Mouse (Mus musculus): ENCODE data around the gene Optn. TPM values are rescaled to one million over a fixed set of nuclear protein-coding genes. Genes with fewer than 3 reads are reported as not detected.

Optn gene
- polyA plus RNA-seq, 1 experiment from 2014 or later = 6.9 TPM

DNA sequence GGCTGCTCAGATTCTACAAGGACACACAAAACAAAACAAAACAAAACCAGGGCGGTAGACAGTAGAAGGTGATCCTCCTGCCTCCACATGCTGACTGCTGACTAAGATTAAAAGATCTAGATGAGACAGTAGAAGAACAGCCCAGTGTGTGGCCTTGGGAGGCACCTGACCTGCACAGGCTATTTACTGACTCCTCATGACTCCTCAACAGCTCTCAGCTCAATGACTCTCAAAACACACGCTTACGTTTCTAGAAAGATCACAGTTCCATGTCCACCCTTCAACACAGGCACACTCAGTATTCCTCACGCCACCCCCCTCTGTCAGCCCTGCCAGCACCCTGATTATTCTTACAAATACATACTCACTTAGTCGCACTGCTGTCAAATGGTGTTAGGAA lies 5.4 kb downstream of the Optn start:
- Histone ChIP-seq H3K27ac (no peak overlapping the region), H3K4me1 (peaks cover 5% of the 10 kb centered on the region; the same call in 1 of the 2 replicates), H3K4me3 (no peak overlapping the region), H3K4me2 (no peak overlapping the region), H3K36me3 (no peaks in the 10 kb centered on the region), H3K27me3 (no peaks in the 10 kb centered on the region), H3K9me3 (no peaks in the 10 kb centered on the region), H3K9ac (no peak overlapping the region)
- ATAC-seq (ENCODE audit: insufficient number of reproducible peaks, low FRiP score, low TSS enrichment, low read depth) = no peak
- 83% methylated on average over 5 of the region's 5 CpGs for WGBS

DNA sequence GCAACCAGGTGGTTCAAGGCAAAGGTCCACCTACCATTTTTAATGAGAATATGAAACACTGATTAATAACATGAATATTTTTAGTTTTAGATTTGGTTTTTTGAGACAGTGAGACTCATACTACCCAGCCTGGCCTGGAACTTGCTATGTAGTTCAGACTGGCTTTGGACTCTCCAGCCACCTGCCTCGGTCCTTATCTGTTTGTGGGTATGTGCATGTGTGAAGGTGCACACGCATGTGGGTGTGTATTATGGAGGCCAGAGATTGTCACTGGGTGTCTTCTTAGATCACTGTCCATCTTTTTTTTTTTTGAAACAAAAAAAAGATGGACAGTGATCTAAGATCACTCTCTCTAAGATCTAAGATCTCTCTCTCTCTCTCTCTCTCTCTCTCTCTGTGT lies 13.3 kb downstream of the Optn start:
- no peak for ATAC-seq (ENCODE audit: insufficient number of reproducible peaks, low FRiP score, low TSS enrichment, low read depth)
- 83% methylated on average over 2 of the region's 2 CpGs for WGBS
- Histone ChIP-seq H3K4me3 (no peak overlapping the region), H3K9ac (no peak overlapping the region), H3K36me3 (no peaks in the 10 kb centered on the region), H3K4me2 (no peak overlapping the region), H3K27me3 (no peaks in the 10 kb centered on the region), H3K27ac (no peak overlapping the region), H3K4me1 (peaks cover 2% of the 10 kb centered on the region; the same call in 1 of the 2 replicates), H3K9me3 (no peaks in the 10 kb centered on the region)

DNA sequence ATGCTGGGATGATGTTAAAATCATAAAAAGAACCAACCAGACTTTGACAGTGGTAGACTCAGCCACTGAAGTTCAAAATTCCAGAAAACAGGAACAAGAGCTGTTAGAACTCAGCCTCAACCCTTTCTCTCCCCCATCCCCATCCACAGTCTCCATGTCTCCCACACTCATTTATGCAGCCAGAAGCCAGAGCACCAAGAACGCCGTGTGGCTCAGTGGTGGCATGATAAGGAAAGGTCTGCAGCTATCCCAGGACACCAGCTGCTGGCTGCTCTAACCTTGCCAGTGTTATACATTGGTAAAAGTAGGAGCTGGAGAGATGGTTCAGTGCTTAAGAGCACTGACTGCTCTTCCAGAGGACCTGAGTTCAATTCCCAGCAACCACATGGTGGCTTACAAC lies 16.8 kb downstream of the Optn start:
- Histone ChIP-seq H3K27ac (no peak overlapping the region), H3K4me3 (no peak overlapping the region), H3K4me2 (no peak overlapping the region), H3K27me3 (no peaks in the 10 kb centered on the region), H3K36me3 (no peaks in the 10 kb centered on the region), H3K4me1 (peaks cover 9% of the 10 kb centered on the region; the same call in 1 of the 2 replicates), H3K9ac (no peak overlapping the region), H3K9me3 (no peaks in the 10 kb centered on the region)
- WGBS = 84% methylated on average over 2 of the region's 2 CpGs
- ATAC-seq (ENCODE audit: insufficient number of reproducible peaks, low FRiP score, low TSS enrichment, low read depth) = no peak

DNA sequence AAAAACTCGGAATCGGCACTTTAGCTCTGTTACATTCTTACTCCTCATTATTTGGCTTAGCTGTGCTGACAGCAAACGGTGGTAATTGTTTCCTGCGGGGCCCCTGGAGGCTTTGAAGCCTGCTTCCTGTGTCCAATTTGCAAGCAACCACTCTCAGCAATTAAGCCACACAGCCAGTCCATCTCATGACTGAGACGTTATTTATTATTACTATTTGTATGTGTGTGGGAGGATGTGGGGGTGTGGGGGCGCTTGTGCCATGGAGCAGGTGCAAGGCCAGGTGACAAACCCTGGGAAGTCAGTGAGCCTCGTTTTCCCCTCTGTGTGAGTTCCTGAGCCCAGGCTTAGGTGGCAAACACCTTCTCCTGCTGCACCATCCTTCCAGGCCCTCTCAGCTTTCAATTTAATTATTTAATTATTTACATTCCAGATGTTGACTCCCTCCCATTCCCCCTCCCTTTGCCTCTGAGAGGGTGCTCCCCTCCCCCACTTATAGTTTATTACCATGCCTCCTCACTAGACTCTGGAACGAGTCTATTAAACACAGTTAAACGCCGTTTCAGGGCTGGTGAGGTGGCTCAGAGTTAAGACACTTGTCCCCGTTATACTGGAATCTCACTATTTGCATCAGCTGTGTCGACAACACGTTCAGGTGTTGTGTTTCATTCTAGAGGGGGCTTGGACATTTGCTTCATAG lies 18.4 kb downstream of the Optn start:
- no peak overlapping the region for H3K27ac ChIP-seq
- WGBS = 6% methylated on average over 13 of the region's 13 CpGs
- no peak overlapping the region for H3K4me2 ChIP-seq
- peaks cover 9% of the 10 kb centered on the region; the same call in 1 of the 2 replicates for H3K4me1 ChIP-seq
- H3K36me3 ChIP-seq = no peaks in the 10 kb centered on the region
- no peak overlapping the region for H3K9ac ChIP-seq
- H3K27me3 ChIP-seq = no peaks in the 10 kb centered on the region
- H3K4me3 ChIP-seq = no peak overlapping the region
- no peak for ATAC-seq (ENCODE audit: insufficient number of reproducible peaks, low FRiP score, low TSS enrichment, low read depth)
- H3K9me3 ChIP-seq = no peaks in the 10 kb centered on the region

DNA sequence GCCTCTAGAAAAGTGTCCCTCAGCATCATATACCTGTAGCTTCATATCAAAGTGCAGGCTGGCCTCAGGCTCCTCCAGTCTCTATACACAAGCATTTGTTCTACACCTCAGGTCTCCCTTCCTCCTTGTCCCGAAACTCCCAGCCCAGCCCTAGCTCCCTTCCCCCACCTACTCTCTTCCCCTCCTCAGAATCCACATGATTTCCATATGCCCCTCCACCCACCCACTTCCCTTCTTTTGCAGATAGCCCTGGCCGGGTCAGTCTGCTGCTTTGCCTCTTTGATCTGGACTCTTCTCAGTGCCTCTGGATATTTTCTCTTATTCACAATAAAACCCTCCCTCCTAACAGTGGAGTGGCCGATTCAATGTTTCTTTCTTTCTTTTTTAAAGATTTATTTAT lies 19.5 kb downstream of the Optn start:
- H3K27me3 ChIP-seq = no peaks in the 10 kb centered on the region
- H3K4me2 ChIP-seq = no peak overlapping the region
- 22% methylated on average over 3 of the region's 3 CpGs for WGBS
- no peaks in the 10 kb centered on the region for H3K36me3 ChIP-seq
- no peaks in the 10 kb centered on the region for H3K9me3 ChIP-seq
- peaks cover 9% of the 10 kb centered on the region; the same call in 1 of the 2 replicates for H3K4me1 ChIP-seq
- no peak overlapping the region for H3K4me3 ChIP-seq
- H3K27ac ChIP-seq = no peak overlapping the region
- no peak overlapping the region for H3K9ac ChIP-seq
- no peak for ATAC-seq (ENCODE audit: insufficient number of reproducible peaks, low FRiP score, low TSS enrichment, low read depth)

DNA sequence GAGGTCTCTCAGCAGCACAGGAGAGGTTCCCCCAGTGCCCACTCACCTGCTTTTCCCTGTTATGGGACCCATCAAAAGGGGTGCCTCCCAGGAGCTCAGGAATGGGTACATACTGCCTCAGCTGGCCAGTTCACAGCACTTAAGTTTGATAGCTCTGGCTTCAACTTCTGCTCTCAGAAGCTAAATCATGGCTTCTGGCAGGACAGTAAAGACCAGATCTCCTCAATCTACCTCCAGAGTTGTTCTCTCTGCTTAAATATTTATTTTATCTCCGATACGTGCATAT lies 20.4 kb downstream of the Optn start:
- H3K36me3 ChIP-seq = no peaks in the 10 kb centered on the region
- H3K4me1 ChIP-seq = peaks cover 9% of the 10 kb centered on the region; the same call in 1 of the 2 replicates
- no peak for ATAC-seq (ENCODE audit: insufficient number of reproducible peaks, low FRiP score, low TSS enrichment, low read depth)
- no peak overlapping the region for H3K9ac ChIP-seq
- no peak overlapping the region for H3K4me3 ChIP-seq
- H3K4me2 ChIP-seq = no peak overlapping the region
- no peak overlapping the region for H3K27ac ChIP-seq
- H3K9me3 ChIP-seq = no peaks in the 10 kb centered on the region
- H3K27me3 ChIP-seq = no peaks in the 10 kb centered on the region
- WGBS = 82% methylated on average over 2 of the region's 2 CpGs

DNA sequence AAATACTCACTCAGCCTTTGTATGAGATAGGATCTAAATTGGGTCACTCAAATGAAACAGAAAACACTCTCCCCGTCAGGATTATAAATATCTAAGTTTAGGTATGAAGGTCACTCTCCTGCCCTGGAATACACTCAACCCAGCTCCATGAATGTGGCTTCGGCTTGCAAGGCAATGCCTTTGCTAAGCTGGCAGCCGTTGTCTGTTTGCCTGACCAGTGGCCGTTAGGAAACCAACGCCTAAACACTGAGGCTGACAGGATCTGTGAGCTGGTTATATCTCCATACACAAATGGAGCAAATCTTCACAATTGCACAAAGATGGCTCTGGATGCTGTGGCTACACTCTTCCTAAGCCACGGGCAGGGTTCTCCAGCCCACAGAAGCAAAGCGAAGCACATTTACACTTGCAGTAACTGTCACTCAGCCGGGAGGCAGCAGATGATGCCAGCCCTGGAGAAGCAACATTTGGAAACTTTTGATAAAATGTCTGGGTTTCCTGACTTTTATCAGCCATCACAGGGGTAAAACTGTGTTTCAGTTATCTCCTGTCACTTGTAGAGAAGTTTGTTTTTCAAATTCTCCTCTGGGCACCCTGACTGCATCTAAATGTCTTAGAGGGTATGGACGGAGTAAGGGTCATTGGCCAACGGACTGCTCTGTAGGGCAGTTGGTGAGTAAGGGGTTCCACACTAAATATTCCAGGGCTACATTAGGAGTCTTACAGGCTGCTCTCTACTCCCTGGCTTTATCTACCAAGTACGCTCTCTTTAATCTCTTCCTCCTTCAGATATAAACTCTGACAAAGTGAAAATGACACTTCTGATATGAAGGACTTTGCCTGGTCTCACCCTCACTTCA lies 21.0 kb downstream of the Optn start:
- peaks cover 9% of the 10 kb centered on the region; the same call in 1 of the 2 replicates for H3K4me1 ChIP-seq
- WGBS = 69% methylated on average over 11 of the region's 11 CpGs
- no peaks in the 10 kb centered on the region for H3K36me3 ChIP-seq
- no peak overlapping the region for H3K4me2 ChIP-seq
- no peak overlapping the region for H3K4me3 ChIP-seq
- no peak for ATAC-seq (ENCODE audit: insufficient number of reproducible peaks, low FRiP score, low TSS enrichment, low read depth)
- no peaks in the 10 kb centered on the region for H3K27me3 ChIP-seq
- H3K9me3 ChIP-seq = no peaks in the 10 kb centered on the region
- H3K27ac ChIP-seq = no peak overlapping the region
- no peak overlapping the region for H3K9ac ChIP-seq

DNA sequence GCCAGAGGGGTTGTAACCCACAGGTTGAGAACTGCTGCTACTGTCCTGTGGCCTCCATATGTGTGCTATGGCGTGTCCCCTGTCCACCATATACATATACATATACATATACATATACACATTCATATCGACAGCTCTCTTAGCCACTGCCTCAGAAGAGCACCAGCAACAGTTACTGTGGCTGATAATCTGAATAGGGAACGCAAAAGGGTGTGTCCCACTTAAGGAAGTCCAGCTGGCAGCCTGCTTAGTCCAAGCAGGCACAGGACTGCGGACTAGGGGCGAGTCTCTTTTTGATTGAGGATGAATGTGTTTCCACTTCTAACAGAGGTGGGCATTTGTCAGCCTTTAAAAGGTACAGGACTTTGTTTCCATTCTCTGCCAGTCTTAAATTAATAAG lies 22.0 kb downstream of the Optn start:
- Histone ChIP-seq H3K4me3 (no peak overlapping the region), H3K27me3 (no peaks in the 10 kb centered on the region), H3K36me3 (no peaks in the 10 kb centered on the region), H3K9me3 (no peaks in the 10 kb centered on the region), H3K9ac (no peak overlapping the region), H3K27ac (no peak overlapping the region), H3K4me1 (peaks cover 9% of the 10 kb centered on the region; the same call in 1 of the 2 replicates), H3K4me2 (no peak overlapping the region)
- no peak for ATAC-seq (ENCODE audit: insufficient number of reproducible peaks, low FRiP score, low TSS enrichment, low read depth)
- WGBS = 84% methylated on average over 5 of the region's 5 CpGs

DNA sequence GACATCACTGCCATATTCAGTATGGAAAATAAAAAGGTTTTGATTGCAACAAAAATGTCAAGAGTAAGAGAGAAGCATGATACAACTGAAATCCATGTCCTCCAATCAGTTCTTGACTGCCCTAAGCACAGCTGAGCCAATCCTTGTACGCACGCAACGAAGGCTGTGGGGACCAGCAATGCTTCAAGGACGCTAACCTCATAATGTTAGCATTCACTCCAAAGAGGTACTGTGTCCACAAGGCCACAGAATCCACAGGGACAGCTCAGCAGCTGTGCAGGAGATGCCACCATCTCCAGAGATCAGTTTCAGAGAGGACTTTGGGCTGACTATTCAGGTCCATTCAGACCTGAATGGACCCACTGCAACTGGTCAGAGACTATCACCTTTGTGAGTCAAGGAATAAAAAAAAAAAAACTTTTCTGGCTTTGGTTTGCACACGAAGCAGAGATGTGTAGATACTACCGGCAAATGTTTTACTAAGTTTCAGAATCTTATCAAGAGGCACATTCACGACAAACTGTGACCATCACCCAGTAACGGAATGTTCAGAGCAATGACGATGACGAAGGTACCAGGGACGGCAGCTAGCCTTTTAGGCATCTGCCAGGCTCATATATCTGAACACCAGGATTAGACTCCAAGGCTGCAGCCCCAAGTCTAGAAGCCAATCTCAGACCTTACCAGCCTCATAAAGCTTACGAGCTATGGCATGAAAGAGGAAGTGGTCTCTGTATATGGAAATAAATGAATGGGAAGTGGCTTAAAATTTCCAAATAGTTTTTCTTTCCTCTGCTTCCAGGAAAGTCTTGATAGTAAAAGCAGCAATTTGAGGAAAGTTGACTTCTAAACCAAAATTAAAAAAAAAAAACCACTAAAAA lies 23.3 kb downstream of the Optn start:
- peaks cover 6% of the 10 kb centered on the region; the same call in 1 of the 2 replicates for H3K4me1 ChIP-seq
- ATAC-seq (ENCODE audit: insufficient number of reproducible peaks, low FRiP score, low TSS enrichment, low read depth) = no peak
- no peak overlapping the region for H3K27ac ChIP-seq
- no peaks in the 10 kb centered on the region for H3K9me3 ChIP-seq
- H3K27me3 ChIP-seq = no peaks in the 10 kb centered on the region
- WGBS = 75% methylated on average over 12 of the region's 12 CpGs
- H3K36me3 ChIP-seq = no peaks in the 10 kb centered on the region
- H3K4me2 ChIP-seq = no peak overlapping the region
- H3K4me3 ChIP-seq = no peak overlapping the region
- H3K9ac ChIP-seq = no peak overlapping the region

DNA sequence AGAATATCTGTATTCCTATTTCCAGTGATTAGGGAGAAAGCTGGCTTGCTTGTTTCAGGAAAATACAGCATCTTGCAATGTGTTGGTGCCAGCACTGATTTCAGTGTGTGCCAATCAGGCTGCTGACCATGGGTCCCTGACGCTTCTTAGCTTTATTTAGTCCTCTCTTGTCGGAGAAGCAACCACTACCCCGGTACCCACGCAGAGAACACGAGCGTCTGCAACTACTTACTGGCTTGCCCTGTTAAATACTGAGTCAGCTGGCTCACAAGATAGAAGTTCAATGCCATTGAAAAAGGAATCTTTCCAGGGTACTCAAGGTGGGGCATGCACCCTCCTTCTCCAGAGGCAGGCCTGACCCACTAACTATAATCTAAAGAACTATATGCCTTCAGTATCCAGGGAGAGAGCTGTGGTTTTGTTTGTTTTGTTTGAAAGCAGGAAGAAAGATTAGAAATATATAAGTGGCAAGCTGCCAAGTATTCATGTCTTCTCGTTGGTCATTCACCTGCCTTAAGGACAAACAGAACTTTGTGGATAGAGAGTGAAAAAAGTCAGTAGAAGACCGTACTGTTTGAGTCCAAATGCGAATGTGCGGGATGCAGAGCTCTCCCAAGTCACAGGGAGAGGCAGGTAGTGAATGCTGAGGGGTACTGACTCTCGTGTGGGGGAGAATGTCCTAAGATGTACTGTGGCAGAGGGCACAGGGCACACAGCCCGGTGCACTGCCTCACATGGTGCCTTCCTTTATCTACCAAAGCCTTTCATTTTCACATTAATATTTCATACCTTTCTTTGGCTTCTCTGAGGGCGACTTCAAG lies 24.3 kb downstream of the Optn start:
- no peak overlapping the region for H3K27ac ChIP-seq

DNA sequence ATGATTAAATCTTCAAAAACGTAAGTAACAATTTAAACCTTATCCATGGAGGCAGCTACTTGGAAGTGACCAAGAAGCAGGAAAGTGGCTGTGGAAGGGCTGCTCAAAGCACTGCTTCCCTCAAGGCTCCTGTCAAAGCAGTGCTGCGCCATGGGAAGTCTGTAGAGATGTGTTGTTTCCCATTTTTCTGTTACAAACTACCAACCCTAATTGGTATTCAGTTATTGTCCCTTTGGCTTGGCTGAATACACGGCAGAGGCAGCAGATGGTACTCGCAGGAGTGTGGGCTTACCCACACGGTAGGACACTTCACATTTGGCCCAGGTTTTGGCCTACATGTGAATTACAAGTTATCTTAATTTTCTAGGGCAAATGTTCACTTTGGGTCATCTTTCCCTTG lies 25.5 kb downstream of the Optn start:
- Histone ChIP-seq H3K9ac (no peak overlapping the region), H3K4me1 (no peaks in the 10 kb centered on the region), H3K27ac (no peak overlapping the region), H3K9me3 (no peaks in the 10 kb centered on the region), H3K4me3 (no peak overlapping the region), H3K36me3 (no peaks in the 10 kb centered on the region), H3K4me2 (no peak overlapping the region), H3K27me3 (no peaks in the 10 kb centered on the region)
- no peak for ATAC-seq (ENCODE audit: insufficient number of reproducible peaks, low FRiP score, low TSS enrichment, low read depth)
- 83% methylated on average over 5 of the region's 5 CpGs for WGBS

More for the DNA sequence above, 24.3 kb downstream of the Optn start:
- ATAC-seq (ENCODE audit: insufficient number of reproducible peaks, low FRiP score, low TSS enrichment, low read depth) = no peak
- 73% methylated on average over 13 of the region's 13 CpGs for WGBS
- Histone ChIP-seq H3K4me2 (no peak overlapping the region), H3K27me3 (no peaks in the 10 kb centered on the region), H3K4me1 (no peaks in the 10 kb centered on the region), H3K4me3 (no peak overlapping the region), H3K36me3 (no peaks in the 10 kb centered on the region), H3K9me3 (no peaks in the 10 kb centered on the region), H3K9ac (no peak overlapping the region)

Measured in limb, embryonic 15.5 days (tissue).